Mouse (Mus musculus): ENCODE data around the gene Cdkl1. TPM values are rescaled to one million over a fixed set of nuclear protein-coding genes. Genes with fewer than 3 reads are reported as not detected.

The Cdkl1 gene
- polyA plus RNA-seq, 1 experiment = not detected

GRCm38 (mm10) chr12:69783247-69784025 is 7.6 kb downstream of the Cdkl1 start:
- Histone ChIP-seq H3K36me3 (ENCODE audit: control insufficient read depth, insufficient read depth) (no peaks in the 10 kb centered on the region), H3K79me2 (ENCODE audit: control insufficient read depth, insufficient read depth) (no peaks in the 10 kb centered on the region), H3ac (ENCODE audit: control insufficient read depth, insufficient read length, low read depth) (no peak overlapping the region), H3K79me3 (ENCODE audit: low read depth) (no peaks in the 10 kb centered on the region), H3K4me3 (ENCODE audit: insufficient read depth, poor library complexity, severe bottlenecking) (no peak overlapping the region), H3K27me3 (ENCODE audit: control insufficient read depth, insufficient read depth, insufficient read length) (no peaks in the 10 kb centered on the region)
- TF ChIP-seq CTCF (IDR thresholded peaks at IDR 0.05; ENCODE audit: control insufficient read depth, insufficient read depth, insufficient read length) = no peak

- TF ChIP-seq MYOD1 (IDR thresholded peaks at IDR 0.05; ENCODE audit: control insufficient read depth, insufficient read length, low read depth) (no peak), USF1 (IDR thresholded peaks at IDR 0.05; ENCODE audit: low read depth) (no peak), MYOG (IDR thresholded peaks at IDR 0.05; ENCODE audit: control insufficient read depth, extremely low read depth, insufficient read length) (no peak), FOSL1 (IDR thresholded peaks at IDR 0.05; ENCODE audit: insufficient read depth, low read length, poor library complexity, severe bottlenecking) (no peak), CEBPB (IDR thresholded peaks at IDR 0.05; ENCODE audit: low read depth) (no peak), MAX (IDR thresholded peaks at IDR 0.05) (no peak), CTCF (IDR thresholded peaks at IDR 0.05; ENCODE audit: control insufficient read depth, insufficient read depth, insufficient read length) (no peak)
- no peak overlapping the region for H3ac ChIP-seq (ENCODE audit: control insufficient read depth, insufficient read length, low read depth)
- H3K27me3 ChIP-seq (ENCODE audit: control insufficient read depth, insufficient read depth, insufficient read length) = no peaks in the 10 kb centered on the region
- no peaks in the 10 kb centered on the region for H3K79me2 ChIP-seq (ENCODE audit: control insufficient read depth, insufficient read depth)
- no peaks in the 10 kb centered on the region for H3K79me3 ChIP-seq (ENCODE audit: low read depth)
- no peaks in the 10 kb centered on the region for H3K36me3 ChIP-seq (ENCODE audit: control insufficient read depth, insufficient read depth)
- no peak overlapping the region for H3K4me3 ChIP-seq (ENCODE audit: insufficient read depth, poor library complexity, severe bottlenecking)
Observed at GRCm38 (mm10) chr12:69781935-69782650, 9.0 kb downstream of the Cdkl1 start.

- no peak for TF ChIP-seq USF1 (IDR thresholded peaks at IDR 0.05; ENCODE audit: low read depth)
- no peak for TF ChIP-seq CTCF (IDR thresholded peaks at IDR 0.05; ENCODE audit: control insufficient read depth, insufficient read depth, insufficient read length)
- TF ChIP-seq CEBPB (IDR thresholded peaks at IDR 0.05; ENCODE audit: low read depth) = no peak
- TF ChIP-seq MYOG (IDR thresholded peaks at IDR 0.05; ENCODE audit: control insufficient read depth, extremely low read depth, insufficient read length) = no peak
- TF ChIP-seq FOSL1 (IDR thresholded peaks at IDR 0.05; ENCODE audit: insufficient read depth, low read length, poor library complexity, severe bottlenecking) = no peak
- TF ChIP-seq MYOD1 (IDR thresholded peaks at IDR 0.05; ENCODE audit: control insufficient read depth, insufficient read length, low read depth) = no peak
- TF ChIP-seq MAX (IDR thresholded peaks at IDR 0.05) = no peak
- no peak overlapping the region for H3ac ChIP-seq (ENCODE audit: control insufficient read depth, insufficient read length, low read depth)
- no peaks in the 10 kb centered on the region for H3K27me3 ChIP-seq (ENCODE audit: control insufficient read depth, insufficient read depth, insufficient read length)
- no peaks in the 10 kb centered on the region for H3K79me3 ChIP-seq (ENCODE audit: low read depth)
- no peaks in the 10 kb centered on the region for H3K79me2 ChIP-seq (ENCODE audit: control insufficient read depth, insufficient read depth)
- no peaks in the 10 kb centered on the region for H3K36me3 ChIP-seq (ENCODE audit: control insufficient read depth, insufficient read depth)
- H3K4me3 ChIP-seq (ENCODE audit: insufficient read depth, poor library complexity, severe bottlenecking) = no peak overlapping the region
Observed at GRCm38 (mm10) chr12:69781480-69781879, 9.6 kb downstream of the Cdkl1 start.

GRCm38 (mm10) chr12:69777957-69778356 is 13.1 kb downstream of the Cdkl1 start:
- H3ac ChIP-seq (ENCODE audit: control insufficient read depth, insufficient read length, low read depth) = no peak overlapping the region
- H3K79me2 ChIP-seq (ENCODE audit: control insufficient read depth, insufficient read depth) = no peaks in the 10 kb centered on the region
- no peaks in the 10 kb centered on the region for H3K36me3 ChIP-seq (ENCODE audit: control insufficient read depth, insufficient read depth)
- TF ChIP-seq MYOG (IDR thresholded peaks at IDR 0.05; ENCODE audit: control insufficient read depth, extremely low read depth, insufficient read length) (no peak), MYOD1 (IDR thresholded peaks at IDR 0.05; ENCODE audit: control insufficient read depth, insufficient read length, low read depth) (no peak), FOSL1 (IDR thresholded peaks at IDR 0.05; ENCODE audit: insufficient read depth, low read length, poor library complexity, severe bottlenecking) (no peak), CTCF (IDR thresholded peaks at IDR 0.05; ENCODE audit: control insufficient read depth, insufficient read depth, insufficient read length) (no peak), MAX (IDR thresholded peaks at IDR 0.05) (no peak)
- no peaks in the 10 kb centered on the region for H3K27me3 ChIP-seq (ENCODE audit: control insufficient read depth, insufficient read depth, insufficient read length)
- no peaks in the 10 kb centered on the region for H3K79me3 ChIP-seq (ENCODE audit: low read depth)
- no peak overlapping the region for H3K4me3 ChIP-seq (ENCODE audit: insufficient read depth, poor library complexity, severe bottlenecking)

- H3K79me3 ChIP-seq (ENCODE audit: low read depth) = no peaks in the 10 kb centered on the region
- no peaks in the 10 kb centered on the region for H3K27me3 ChIP-seq (ENCODE audit: control insufficient read depth, insufficient read depth, insufficient read length)
- no peak for TF ChIP-seq MYOD1 (IDR thresholded peaks at IDR 0.05; ENCODE audit: control insufficient read depth, insufficient read length, low read depth)
- TF ChIP-seq MAX (IDR thresholded peaks at IDR 0.05) = no peak
- no peak for TF ChIP-seq USF1 (IDR thresholded peaks at IDR 0.05; ENCODE audit: low read depth)
- no peak for TF ChIP-seq CTCF (IDR thresholded peaks at IDR 0.05; ENCODE audit: control insufficient read depth, insufficient read depth, insufficient read length)
- TF ChIP-seq FOSL1 (IDR thresholded peaks at IDR 0.05; ENCODE audit: insufficient read depth, low read length, poor library complexity, severe bottlenecking) = no peak
- no peak for TF ChIP-seq MYOG (IDR thresholded peaks at IDR 0.05; ENCODE audit: control insufficient read depth, extremely low read depth, insufficient read length)
- no peak for TF ChIP-seq CEBPB (IDR thresholded peaks at IDR 0.05; ENCODE audit: low read depth)
- H3K4me3 ChIP-seq (ENCODE audit: insufficient read depth, poor library complexity, severe bottlenecking) = no peak overlapping the region
- no peak overlapping the region for H3ac ChIP-seq (ENCODE audit: control insufficient read depth, insufficient read length, low read depth)
- H3K79me2 ChIP-seq (ENCODE audit: control insufficient read depth, insufficient read depth) = no peaks in the 10 kb centered on the region
- H3K36me3 ChIP-seq (ENCODE audit: control insufficient read depth, insufficient read depth) = no peaks in the 10 kb centered on the region
Observed at GRCm38 (mm10) chr12:69777341-69777730, 13.7 kb downstream of the Cdkl1 start.

Data from C2C12 (cell line).